Mouse (Mus musculus) limb, embryonic 14.5 days (tissue): ENCODE measurements around the gene Mrm1. TPM values are rescaled to one million over a fixed set of nuclear protein-coding genes. Genes with fewer than 3 reads are reported as not detected.

Experiments
- ATAC-seq: fragments of 200-750 bp; cut with Nextera tagmentation; 2 replicates; pipeline ENCODE4 v1.8.0; 2017; ENCODE audit warnings: low read depth, moderate number of reproducible peaks, moderate TSS enrichment; ENCODE audit not compliant: low FRiP score
- DNase-seq: peaks from one replicate; pipeline ENCODE4 v3.0.0-alpha.2; 2015; ENCODE audit warnings: low spot score
- H3K27ac ChIP-seq: fragments of 300-500 bp; sonication (generic); replicated peaks from 2 replicates; pipeline ENCODE4 v1.5.1; 2014; ENCODE audit warnings: low read depth, mild to moderate bottlenecking, low read length, moderate library complexity, mixed read lengths
- H3K27me3 ChIP-seq: fragments of 300-500 bp; sonication (generic); 2 replicates; pipeline ENCODE4 v1.6.1; 2014; ENCODE audit warnings: low read length, mixed read lengths; ENCODE audit not compliant: control insufficient read depth, insufficient read depth
- H3K36me3 ChIP-seq: fragments of 300-500 bp; sonication (generic); 2 replicates; pipeline ENCODE4 v1.6.1; 2014; ENCODE audit warnings: mild to moderate bottlenecking, low read length, moderate library complexity, mixed read lengths; ENCODE audit not compliant: control insufficient read depth, insufficient read depth
- H3K4me1 ChIP-seq: fragments of 300-500 bp; sonication (generic); 2 replicates; pipeline ENCODE4 v1.6.1; 2014; ENCODE audit warnings: antibody characterized with exemption, low read length, mixed read lengths; ENCODE audit not compliant: control insufficient read depth, insufficient read depth
- H3K4me2 ChIP-seq: fragments of 300-500 bp; sonication (generic); replicated peaks from 2 replicates; pipeline ENCODE4 v1.6.1; 2014; ENCODE audit warnings: low read depth, mild to moderate bottlenecking, low read length, moderate library complexity; ENCODE audit not compliant: severe bottlenecking
- H3K4me3 ChIP-seq: fragments of 300-500 bp; sonication (generic); replicated peaks from 2 replicates; pipeline ENCODE4 v1.5.1; 2014; ENCODE audit warnings: low read length
- H3K9ac ChIP-seq: fragments of 300-500 bp; sonication (generic); 2 replicates; pipeline ENCODE4 v1.6.1; 2014; ENCODE audit warnings: mild to moderate bottlenecking, low read depth, low read length, moderate library complexity; ENCODE audit not compliant: severe bottlenecking
- H3K9me3 ChIP-seq: fragments of 300-500 bp; sonication (generic); 2 replicates; pipeline ENCODE4 v1.6.1; 2016; ENCODE audit warnings: low read length; ENCODE audit not compliant: control insufficient read depth
- POLR2A ChIP-seq: fragments of 200-500 bp; IDR thresholded peaks from 2 replicates; pipeline ENCODE4 v1.8.0; 2012; ENCODE audit warnings: inconsistent platforms, mild to moderate bottlenecking, moderate library complexity, borderline replicate concordance; ENCODE audit not compliant: insufficient read depth, insufficient read length; ENCODE audit errors: extremely low read depth
- WGBS: fragments of 180-500 bp; shearing (Covaris S2); extraction: QIAGEN DNeasy Blood & Tissue Kit; methylation state at CpG from one replicate; pipeline ENCODE4 v1.1.7; 2014; 5-methylcytosine and 5-hydroxymethylcytosine counted together
- polyA plus RNA-seq, 2 experiments: library from polyadenylated mRNA; depleted of rRNA in 1 of 2; stranded (reverse) in 1 of 2; unstranded in 1 of 2; fragments of >200 nt; fragmentation: Nextera tagmentation in 1 of 2; extraction: Ambion mirVana in 1 of 2; gene quantifications; 2 replicates each; pipeline versions ENCODE4 v1.2.1 to v1.2.3; 2012 to 2014

The Mrm1 gene
- polyA plus RNA-seq, 2 experiments, result 10.6 to 10.9 TPM

- Histone ChIP-seq H3K27ac (no peak overlapping the region), H3K9ac (no peak overlapping the region), H3K36me3 (no peaks in the 10 kb centered on the region), H3K4me2 (no peak overlapping the region), H3K4me1 (no peaks in the 10 kb centered on the region), H3K27me3 (no peaks in the 10 kb centered on the region), H3K4me3 (no peak overlapping the region), H3K9me3 (no peaks in the 10 kb centered on the region)
- ATAC-seq (no peak), DNase-seq (no peak)
- TF ChIP-seq POLR2A, result no peak
These were observed 25.8 kb downstream of the Mrm1 start for GRCm38 (mm10) chr11:84793545-84793944.

GRCm38 (mm10) chr11:84790383-84790782 lies 28.9 kb downstream of the Mrm1 start:
- Histone ChIP-seq H3K36me3 (no peaks in the 10 kb centered on the region), H3K27me3 (no peaks in the 10 kb centered on the region), H3K4me2 (no peak overlapping the region), H3K9me3 (no peaks in the 10 kb centered on the region), H3K27ac (no peak overlapping the region), H3K4me1 (no peaks in the 10 kb centered on the region), H3K4me3 (no peak overlapping the region), H3K9ac (no peak overlapping the region)
- ATAC-seq, result no peak
- DNase-seq, result no peak
- no peak for TF ChIP-seq POLR2A
- WGBS, result 49% methylated on average over 6 of the region's 6 CpGs

- Histone ChIP-seq H3K27ac (no peak overlapping the region), H3K27me3 (no peaks in the 10 kb centered on the region), H3K36me3 (no peaks in the 10 kb centered on the region), H3K9me3 (no peaks in the 10 kb centered on the region), H3K4me2 (0 out of 2 replicates have a peak overlapping the region, but pooled peaks have one; percentile 15), H3K9ac (no peak overlapping the region), H3K4me1 (peaks cover 9% of the 10 kb centered on the region; the same call in 1 of the 2 replicates), H3K4me3 (no peak overlapping the region)
- 3% methylated on average over 19 of the region's 19 CpGs for WGBS
- TF ChIP-seq POLR2A, result no peak
- ATAC-seq (no peak), DNase-seq (no peak)
These were observed 39.0 kb downstream of the Mrm1 start for GRCm38 (mm10) chr11:84780143-84780870.

DNA sequence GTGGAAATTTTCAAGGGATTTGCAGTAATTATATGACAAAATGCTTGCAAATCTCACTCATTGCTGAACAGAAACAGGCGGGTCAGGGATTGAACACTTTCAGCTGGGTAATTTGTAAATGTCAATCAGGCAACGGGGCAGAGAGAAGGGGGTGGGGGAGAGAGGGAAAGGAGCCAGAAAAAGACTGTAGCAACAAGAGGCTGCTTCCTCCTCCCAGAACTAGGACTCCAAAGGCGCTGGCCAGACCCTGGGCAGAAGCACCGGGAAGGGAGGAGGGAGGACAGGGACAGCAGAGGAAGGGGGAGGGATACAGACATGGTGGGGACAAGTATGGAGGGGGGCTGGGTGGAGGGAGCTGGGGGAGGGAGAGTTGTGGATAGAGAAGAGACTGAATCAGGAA lies 43.8 kb downstream of the Mrm1 start:
- H3K4me2 ChIP-seq, result no peak overlapping the region
- no peaks in the 10 kb centered on the region for H3K36me3 ChIP-seq
- no peak for DNase-seq
- TF ChIP-seq POLR2A, result no peak
- no peak overlapping the region for H3K27ac ChIP-seq
- no peak for ATAC-seq
- H3K9me3 ChIP-seq, result no peaks in the 10 kb centered on the region
- H3K9ac ChIP-seq, result no peak overlapping the region
- 4% methylated on average over 4 of the region's 4 CpGs for WGBS
- no peaks in the 10 kb centered on the region; the same call in 1 of the 2 replicates for H3K27me3 ChIP-seq
- no peak overlapping the region for H3K4me3 ChIP-seq
- peaks cover 5% of the 10 kb centered on the region; the same call in 1 of the 2 replicates for H3K4me1 ChIP-seq

DNA sequence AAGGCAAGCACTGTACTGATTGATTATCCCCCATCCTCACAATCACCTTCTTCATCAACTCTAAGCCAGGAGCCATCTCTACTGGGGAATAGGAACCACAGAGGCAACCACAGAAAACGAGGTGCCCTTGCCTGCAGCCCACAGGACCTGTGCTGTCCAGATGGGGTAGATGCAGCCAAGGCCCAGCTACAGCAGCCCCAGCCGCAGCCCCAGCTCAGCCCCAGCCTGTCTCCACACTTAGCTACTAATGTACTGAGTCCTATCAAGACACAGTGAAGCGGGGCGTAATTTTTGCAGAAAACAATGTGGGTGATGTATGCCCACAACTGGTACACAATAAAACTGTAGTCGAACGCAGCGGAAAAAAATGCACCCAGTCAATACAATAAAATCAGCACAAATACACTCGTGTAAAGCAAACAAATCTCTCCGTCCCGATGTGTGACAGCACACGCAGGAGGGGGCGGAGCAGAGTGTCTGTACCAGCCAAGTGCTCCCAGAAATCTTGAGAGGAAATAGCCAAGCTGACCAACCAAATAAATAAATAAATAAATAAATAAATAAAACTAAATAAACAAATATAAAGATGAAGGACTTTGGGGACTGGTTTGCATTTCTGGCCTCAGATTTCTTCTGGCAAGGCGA lies 44.3 kb downstream of the Mrm1 start:
- H3K4me1 ChIP-seq, result no peaks in the 10 kb centered on the region
- H3K36me3 ChIP-seq, result no peaks in the 10 kb centered on the region
- WGBS, result 51% methylated on average over 13 of the region's 13 CpGs
- H3K4me3 ChIP-seq, result no peak overlapping the region
- H3K27ac ChIP-seq, result no peak overlapping the region
- H3K9me3 ChIP-seq, result no peaks in the 10 kb centered on the region
- H3K4me2 ChIP-seq, result no peak overlapping the region
- no peak for TF ChIP-seq POLR2A
- H3K9ac ChIP-seq, result no peak overlapping the region
- ATAC-seq, result no peak
- no peak for DNase-seq
- no peaks in the 10 kb centered on the region; the same call in 1 of the 2 replicates for H3K27me3 ChIP-seq
